Mouse (Mus musculus) E14TG2a.4 (cell line): ENCODE results near the gene Rubcn.

Experiments
- H3K27me3 ChIP-seq: 2 replicates; pipeline ENCODE4 v1.6.1; 2014; ENCODE audit warnings: low read length, control low read depth; ENCODE audit not compliant: insufficient read depth
- H3K36me3 ChIP-seq: 2 replicates; pipeline ENCODE4 v1.6.1; 2014; ENCODE audit warnings: low read length, control low read depth; ENCODE audit not compliant: insufficient read depth
- H3K4me1 ChIP-seq: replicated peaks from 2 replicates; pipeline ENCODE4 v1.6.1; 2014; ENCODE audit warnings: low read depth, low read length, control low read depth
- H3K4me3 ChIP-seq: replicated peaks from 2 replicates; pipeline ENCODE4 v1.5.1; 2014; ENCODE audit warnings: mild to moderate bottlenecking, low read length
- H3K9me3 ChIP-seq: 2 replicates; pipeline ENCODE4 v1.6.1; 2014; ENCODE audit warnings: low read length, control low read depth
- CTCF ChIP-seq: conservative IDR thresholded peaks from 2 replicates; pipeline ENCODE4 v1.5.1; 2014; ENCODE audit warnings: low read length
- NANOG ChIP-seq: IDR thresholded peaks from 2 replicates; pipeline ENCODE4 v1.6.1; 2014; ENCODE audit warnings: borderline replicate concordance, low read length, mixed read lengths
- POU5F1 ChIP-seq: IDR thresholded peaks from 2 replicates; pipeline ENCODE4 v1.6.1; 2014; ENCODE audit warnings: low read length, borderline replicate concordance

Gene Rubcn

GRCm38 (mm10) chr16:32815160-32815605 lies 62.4 kb downstream of the Rubcn start:
- Histone ChIP-seq H3K4me3 (peak overlapping the region; percentile 69), H3K27me3 (peaks cover 4% of the 10 kb centered on the region; the same call in 1 of the 2 replicates), H3K9me3 (no peaks in the 10 kb centered on the region), H3K4me1 (peaks cover 48% of the 10 kb centered on the region), H3K36me3 (no peaks in the 10 kb centered on the region)
- no peak for TF ChIP-seq NANOG
- TF ChIP-seq CTCF: no peak
- TF ChIP-seq POU5F1: no peak

DNA sequence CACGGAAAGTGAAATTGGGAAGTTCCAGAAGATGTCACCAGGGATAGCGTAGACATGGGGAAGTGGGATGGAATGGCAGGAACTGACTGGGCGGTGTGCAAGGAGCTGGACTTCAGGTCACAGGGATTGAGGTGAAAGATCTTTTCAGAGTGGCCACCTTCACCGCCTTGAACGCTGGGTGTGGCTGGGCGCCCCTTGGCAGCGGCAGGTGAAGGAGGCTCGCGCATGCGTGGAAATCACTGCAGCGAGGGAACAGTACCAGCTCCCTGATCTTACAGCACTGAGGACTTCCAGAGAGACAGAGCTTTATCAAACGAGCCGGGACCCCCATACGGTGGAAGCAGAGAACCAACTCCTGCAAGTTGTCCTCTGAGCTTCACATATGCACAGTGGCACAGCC lies 63.0 kb downstream of the Rubcn start:
- Histone ChIP-seq H3K36me3 (no peaks in the 10 kb centered on the region), H3K4me1 (peaks cover 48% of the 10 kb centered on the region), H3K27me3 (peaks cover 4% of the 10 kb centered on the region; the same call in 1 of the 2 replicates), H3K4me3 (peak overlapping the region; percentile 69), H3K9me3 (no peaks in the 10 kb centered on the region)
- TF ChIP-seq POU5F1 (no peak), NANOG (no peak), CTCF (no peak)

DNA sequence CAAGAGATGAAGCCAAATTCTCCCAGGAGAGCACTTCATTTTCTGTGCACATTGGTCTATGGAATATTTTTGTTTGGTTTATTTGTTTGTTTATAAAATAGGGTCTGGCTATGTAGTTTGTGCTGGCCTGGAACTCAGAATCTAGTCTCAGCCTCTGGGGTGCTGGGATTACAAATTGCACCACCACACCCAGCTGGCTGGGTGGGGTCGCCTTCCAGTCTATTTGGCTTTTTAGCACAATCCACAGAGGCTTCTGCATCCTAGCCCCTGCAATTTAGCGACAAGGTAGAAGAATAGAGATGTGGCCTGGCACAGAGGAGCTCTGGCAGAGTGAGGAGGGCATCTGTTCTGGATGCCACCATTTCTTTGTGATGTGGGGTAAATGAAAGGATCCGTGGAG lies 63.8 kb downstream of the Rubcn start:
- TF ChIP-seq NANOG (no peak), CTCF (no peak), POU5F1 (no peak)
- no peaks in the 10 kb centered on the region for H3K36me3 ChIP-seq
- peaks cover 48% of the 10 kb centered on the region for H3K4me1 ChIP-seq
- H3K4me3 ChIP-seq: peak overlapping the region; percentile 69; the same call in 1 of the 2 replicates
- H3K9me3 ChIP-seq: no peaks in the 10 kb centered on the region
- peaks cover 4% of the 10 kb centered on the region; the same call in 1 of the 2 replicates for H3K27me3 ChIP-seq

DNA sequence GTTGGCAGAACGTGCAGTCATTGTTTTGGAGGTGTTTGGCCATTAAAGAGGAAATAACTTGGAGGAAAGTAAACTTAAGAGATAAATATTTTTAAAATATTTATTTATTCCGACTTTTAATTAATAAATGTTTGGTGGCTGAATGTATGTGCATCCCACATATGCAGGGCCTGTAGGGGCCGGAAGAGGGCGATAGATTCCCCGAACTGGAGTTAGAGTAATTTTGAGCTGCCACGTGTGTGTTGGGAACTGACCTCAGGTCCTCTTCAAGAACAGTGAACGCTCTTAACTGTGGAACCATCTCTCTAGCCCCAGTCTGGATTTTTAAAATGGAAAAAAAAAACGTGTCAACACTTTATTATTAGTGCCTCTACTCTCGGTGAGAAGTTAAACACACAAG lies 64.2 kb downstream of the Rubcn start:
- H3K27me3 ChIP-seq: peaks cover 4% of the 10 kb centered on the region; the same call in 1 of the 2 replicates
- H3K9me3 ChIP-seq: no peaks in the 10 kb centered on the region
- H3K36me3 ChIP-seq: no peaks in the 10 kb centered on the region
- H3K4me3 ChIP-seq: peak overlapping the region; percentile 45; the same call in 1 of the 2 replicates
- TF ChIP-seq CTCF: peak; percentile 86
- TF ChIP-seq POU5F1: no peak
- no peak for TF ChIP-seq NANOG
- H3K4me1 ChIP-seq: peaks cover 49% of the 10 kb centered on the region

- Histone ChIP-seq H3K4me3 (peak overlapping the region; percentile 45; the same call in 1 of the 2 replicates), H3K4me1 (peaks cover 53% of the 10 kb centered on the region), H3K27me3 (peaks cover 4% of the 10 kb centered on the region; the same call in 1 of the 2 replicates), H3K36me3 (no peaks in the 10 kb centered on the region), H3K9me3 (no peaks in the 10 kb centered on the region)
- TF ChIP-seq NANOG (no peak), CTCF (peak; percentile 46)
Observed at GRCm38 (mm10) chr16:32812888-32813361, 64.6 kb downstream of the Rubcn start.

GRCm38 (mm10) chr16:32810321-32810720 lies 67.2 kb downstream of the Rubcn start, which contains the start of gene Smbd1:
TSS of gene Smbd1 (minus strand) at chr16:32810477.
- H3K4me1 ChIP-seq: peaks cover 58% of the 10 kb centered on the region
- no peaks in the 10 kb centered on the region for H3K9me3 ChIP-seq
- no peaks in the 10 kb centered on the region for H3K27me3 ChIP-seq
- TF ChIP-seq CTCF (no peak), POU5F1 (no peak), NANOG (no peak)
- H3K36me3 ChIP-seq: no peaks in the 10 kb centered on the region
- no peak within 1 kb of the TSS for H3K4me3 ChIP-seq

GRCm38 (mm10) chr16:32807408-32808185 lies 70.0 kb downstream of the Rubcn start:
- no peaks in the 10 kb centered on the region for H3K27me3 ChIP-seq
- no peak overlapping the region for H3K4me3 ChIP-seq
- TF ChIP-seq POU5F1 (no peak), NANOG (no peak)
- no peaks in the 10 kb centered on the region for H3K36me3 ChIP-seq
- peaks cover 5% of the 10 kb centered on the region; the same call in 1 of the 2 replicates for H3K9me3 ChIP-seq
- H3K4me1 ChIP-seq: peaks cover 58% of the 10 kb centered on the region

DNA sequence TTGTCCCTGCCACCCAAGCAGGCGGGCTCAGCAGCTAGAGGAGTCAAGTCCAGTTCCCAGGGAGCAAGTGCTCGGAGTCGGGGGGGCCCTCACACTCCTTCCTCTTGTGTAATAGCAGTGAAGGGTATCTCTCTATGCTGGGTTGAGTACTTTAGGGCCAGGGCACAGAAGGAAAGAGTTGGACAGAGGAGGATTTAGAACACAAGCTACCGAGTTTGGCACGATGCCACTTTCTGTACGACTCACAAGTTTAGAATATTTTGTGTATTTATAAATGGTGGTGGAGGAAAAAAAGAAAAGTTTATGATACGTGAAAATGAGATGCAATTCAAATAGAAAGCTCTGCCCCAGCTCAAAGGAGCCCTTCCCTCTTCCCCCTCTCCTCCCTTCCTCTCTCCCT lies 72.4 kb downstream of the Rubcn start:
- TF ChIP-seq POU5F1: no peak
- TF ChIP-seq CTCF: no peak
- TF ChIP-seq NANOG: no peak
- Histone ChIP-seq H3K4me1 (peaks cover 71% of the 10 kb centered on the region), H3K4me3 (no peak overlapping the region), H3K9me3 (peaks cover 5% of the 10 kb centered on the region; the same call in 1 of the 2 replicates), H3K27me3 (no peaks in the 10 kb centered on the region), H3K36me3 (no peaks in the 10 kb centered on the region)
